Mouse (Mus musculus) neural tube, embryonic 15.5 days (tissue): Measurements from ENCODE around the gene Sema7a. TPM values are rescaled to one million over a fixed set of nuclear protein-coding genes. Genes with fewer than 3 reads are reported as not detected.

Experiments used
- ATAC-seq: fragments of 200-750 bp; cut with Nextera tagmentation; 2 replicates; pipeline ENCODE4 v1.8.0; 2017; ENCODE audit warnings: mild to moderate bottlenecking, moderate TSS enrichment, moderate library complexity; ENCODE audit not compliant: low FRiP score
- H3K27ac ChIP-seq: fragments of 300-500 bp; sonication (generic); replicated peaks from 2 replicates; pipeline ENCODE4 v1.5.1; 2015; ENCODE audit warnings: mild to moderate bottlenecking, inconsistent platforms
- H3K27me3 ChIP-seq: fragments of 300-500 bp; sonication (generic); replicated peaks from 2 replicates; pipeline ENCODE4 v1.6.1; 2015; ENCODE audit warnings: inconsistent platforms
- H3K36me3 ChIP-seq: fragments of 300-500 bp; sonication (generic); 2 replicates; pipeline ENCODE4 v1.6.1; 2015; ENCODE audit warnings: inconsistent platforms
- H3K4me1 ChIP-seq: fragments of 300-500 bp; sonication (generic); 2 replicates; pipeline ENCODE4 v1.6.1; 2015; ENCODE audit warnings: inconsistent platforms
- H3K4me2 ChIP-seq: fragments of 300-500 bp; sonication (generic); 2 replicates; pipeline ENCODE4 v1.6.1; 2015; ENCODE audit warnings: inconsistent platforms, mild to moderate bottlenecking, moderate library complexity
- H3K4me3 ChIP-seq: fragments of 300-500 bp; sonication (generic); replicated peaks from 2 replicates; pipeline ENCODE4 v1.5.1; 2015; ENCODE audit warnings: mild to moderate bottlenecking, inconsistent platforms
- H3K9ac ChIP-seq: fragments of 300-500 bp; sonication (generic); replicated peaks from 2 replicates; pipeline ENCODE4 v1.6.1; 2015; ENCODE audit warnings: mild to moderate bottlenecking, inconsistent platforms
- H3K9me3 ChIP-seq: fragments of 300-500 bp; sonication (generic); replicated peaks from 2 replicates; pipeline ENCODE4 v1.6.1; 2016; ENCODE audit warnings: inconsistent platforms
- WGBS: fragments of 180-500 bp; shearing (Covaris S2); methylation state at CpG from one replicate; pipeline ENCODE4 v1.1.7; 2015; ENCODE audit warnings: mixed read lengths; 5-methylcytosine and 5-hydroxymethylcytosine counted together
- polyA plus RNA-seq: library from polyadenylated mRNA; unstranded; fragments of >200 nt; fragmentation: Nextera tagmentation; extraction: Ambion mirVana; gene quantifications from 2 replicates; pipeline ENCODE4 v1.2.1, GENCODE M21; 2015

Gene Sema7a
- polyA plus RNA-seq, 1 experiment from 2014 or later = 2.9 TPM

DNA sequence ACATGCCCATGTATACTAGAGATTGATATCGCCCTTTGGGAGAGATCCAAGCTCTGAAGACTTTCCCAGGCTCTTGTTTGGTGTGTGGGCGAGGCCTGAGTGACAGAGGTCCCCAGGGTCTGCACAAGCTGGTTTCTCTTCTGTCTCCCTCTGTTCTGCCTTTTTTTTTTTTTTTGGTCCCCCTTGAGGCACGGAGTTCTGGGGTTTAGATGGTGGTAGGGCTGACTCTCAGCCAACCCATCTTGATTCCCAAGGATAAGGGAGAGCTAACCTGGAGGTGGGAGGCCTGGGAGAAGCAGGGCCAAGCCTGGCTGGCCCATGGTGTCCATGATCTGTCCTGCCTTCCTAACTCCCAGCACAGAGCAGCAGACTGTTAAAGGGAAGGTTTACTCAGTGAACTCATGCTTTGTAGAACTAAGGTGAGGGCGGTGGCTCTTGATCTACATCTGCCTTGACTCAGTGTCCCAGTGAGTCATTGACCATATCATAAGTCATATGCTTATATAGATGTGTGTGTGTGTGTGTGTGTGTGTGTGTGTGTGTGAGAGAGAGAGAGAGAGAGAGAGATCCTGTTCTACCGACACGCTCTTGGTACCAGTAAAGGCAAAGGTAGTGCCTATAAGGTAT is 33.6 kb downstream of the Sema7a start:
- WGBS = 84% methylated on average over 6 of the region's 6 CpGs
- H3K4me3 ChIP-seq = no peak overlapping the region

DNA sequence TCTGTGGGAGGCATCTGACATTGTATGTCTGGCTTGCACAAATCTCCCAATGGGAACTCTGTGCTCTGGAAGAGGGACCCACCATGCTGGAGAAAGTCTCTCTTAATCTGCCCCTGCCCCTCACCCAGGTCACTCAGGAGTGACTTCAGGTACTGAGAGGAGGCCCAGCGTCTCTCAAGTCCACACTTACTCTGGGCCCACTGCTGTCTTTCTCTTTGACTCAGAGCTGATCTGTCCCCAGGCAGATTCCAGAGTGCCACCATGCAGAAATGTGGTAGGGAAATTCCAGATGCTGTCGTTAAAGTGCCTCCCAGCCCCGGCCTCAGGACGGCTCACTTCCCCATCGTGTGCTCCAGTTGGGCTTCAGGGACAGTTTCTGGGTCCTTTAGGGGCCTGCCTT is 34.3 kb downstream of the Sema7a start:
- H3K36me3 ChIP-seq = no peaks in the 10 kb centered on the region
- 67% methylated on average over 5 of the region's 5 CpGs for WGBS
- no peak overlapping the region for H3K4me2 ChIP-seq
- H3K9ac ChIP-seq = no peak overlapping the region
- no peaks in the 10 kb centered on the region for H3K27me3 ChIP-seq
- 0 out of 2 replicates have a peak, but pooled peaks cover 2% of the 10 kb centered on the region for H3K4me1 ChIP-seq
- H3K27ac ChIP-seq = no peak overlapping the region
- H3K9me3 ChIP-seq = no peaks in the 10 kb centered on the region
- ATAC-seq = no peak
- H3K4me3 ChIP-seq = no peak overlapping the region

More for the DNA sequence above, 33.6 kb downstream of the Sema7a start:
- H3K36me3 ChIP-seq = no peaks in the 10 kb centered on the region
- ATAC-seq = no peak
- no peak overlapping the region for H3K27ac ChIP-seq
- H3K9ac ChIP-seq = no peak overlapping the region
- H3K27me3 ChIP-seq = no peaks in the 10 kb centered on the region
- 0 out of 2 replicates have a peak, but pooled peaks cover 2% of the 10 kb centered on the region for H3K4me1 ChIP-seq
- no peaks in the 10 kb centered on the region for H3K9me3 ChIP-seq
- no peak overlapping the region for H3K4me2 ChIP-seq

DNA sequence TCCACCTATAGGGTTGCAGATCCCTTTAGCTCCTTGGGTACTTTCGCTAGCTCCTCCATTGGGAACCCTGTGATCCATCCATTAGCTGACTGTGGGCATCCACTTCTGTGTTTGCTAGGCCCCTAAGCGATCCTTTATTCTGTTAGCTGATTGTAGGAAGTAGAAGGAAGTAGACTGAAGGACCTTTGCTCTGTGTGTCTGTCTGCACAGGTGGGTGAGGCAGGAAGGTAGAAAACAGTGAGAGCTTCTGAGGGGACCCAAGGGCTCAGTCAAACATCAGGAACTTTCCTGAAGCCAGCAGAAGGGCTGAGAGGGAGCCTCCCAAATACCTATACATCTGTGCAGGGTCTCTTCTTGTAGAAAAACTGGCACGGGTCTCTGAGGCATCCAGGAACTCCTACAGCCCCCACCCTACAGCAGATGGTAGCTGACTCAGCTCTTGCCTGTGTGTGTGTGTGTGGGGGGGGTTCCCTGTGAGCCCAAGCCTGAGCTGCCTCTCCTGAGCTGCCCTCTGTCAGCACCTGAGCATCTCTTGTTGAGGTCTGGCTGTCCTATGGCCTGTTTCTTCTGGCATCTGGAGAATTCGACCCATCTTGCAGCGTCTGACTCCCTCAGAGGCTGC is 35.4 kb downstream of the Sema7a start:
- Histone ChIP-seq H3K4me2 (no peak overlapping the region), H3K9me3 (no peaks in the 10 kb centered on the region), H3K4me1 (0 out of 2 replicates have a peak, but pooled peaks cover 2% of the 10 kb centered on the region), H3K27ac (no peak overlapping the region), H3K27me3 (no peaks in the 10 kb centered on the region), H3K36me3 (no peaks in the 10 kb centered on the region), H3K9ac (no peak overlapping the region), H3K4me3 (no peak overlapping the region)
- 85% methylated on average over 5 of the region's 5 CpGs for WGBS
- ATAC-seq = no peak

DNA sequence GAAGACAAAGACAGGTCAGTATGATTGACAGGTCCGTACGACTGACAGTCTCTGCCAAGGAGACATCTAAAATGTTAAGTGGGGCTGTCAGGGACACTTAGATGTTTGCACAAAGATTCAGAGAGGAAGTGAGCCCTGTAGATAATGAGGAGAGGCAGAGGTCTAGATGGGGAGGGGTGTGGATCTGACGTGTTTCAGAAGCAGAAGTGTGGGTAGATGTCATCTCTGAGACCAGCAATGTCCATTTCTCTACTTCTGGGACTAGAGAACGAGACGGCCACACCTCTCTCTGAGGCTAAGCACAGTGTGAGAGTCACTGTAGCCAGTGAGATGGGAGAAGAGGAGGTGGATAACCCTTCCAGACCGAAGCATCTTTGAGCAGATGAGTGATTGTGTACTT is 38.1 kb downstream of the Sema7a start:
- Histone ChIP-seq H3K4me2 (no peak overlapping the region), H3K36me3 (no peaks in the 10 kb centered on the region), H3K27me3 (no peaks in the 10 kb centered on the region), H3K4me1 (no peaks in the 10 kb centered on the region), H3K4me3 (no peak overlapping the region), H3K9me3 (no peaks in the 10 kb centered on the region), H3K9ac (no peak overlapping the region), H3K27ac (no peak overlapping the region)
- ATAC-seq = no peak
- 87% methylated on average over 6 of the region's 6 CpGs for WGBS

DNA sequence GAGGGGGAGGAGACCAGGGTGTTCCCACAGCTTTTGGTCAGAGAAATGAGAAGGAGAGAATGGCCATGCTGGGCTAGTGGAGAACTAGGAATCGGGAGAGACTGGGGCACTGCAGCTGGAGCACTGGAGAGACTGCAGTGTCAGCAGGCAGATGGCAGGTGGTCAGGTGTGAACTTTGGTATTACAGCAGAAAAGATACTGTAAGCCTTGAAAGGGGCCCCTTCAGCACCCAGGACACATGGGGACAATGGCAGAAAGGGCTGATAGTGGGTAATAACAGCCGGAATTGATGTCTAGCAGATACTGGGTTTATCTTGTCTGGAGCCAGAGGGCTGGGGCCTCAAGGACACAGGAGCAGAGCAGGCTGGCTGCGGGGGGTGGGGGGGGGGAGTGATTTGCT is 38.9 kb downstream of the Sema7a start:
- 59% methylated on average over 3 of the region's 3 CpGs for WGBS
- no peaks in the 10 kb centered on the region for H3K9me3 ChIP-seq
- no peak for ATAC-seq
- no peaks in the 10 kb centered on the region for H3K27me3 ChIP-seq
- no peak overlapping the region for H3K9ac ChIP-seq
- no peak overlapping the region for H3K4me2 ChIP-seq
- H3K27ac ChIP-seq = no peak overlapping the region
- no peaks in the 10 kb centered on the region for H3K4me1 ChIP-seq
- no peak overlapping the region for H3K4me3 ChIP-seq
- H3K36me3 ChIP-seq = no peaks in the 10 kb centered on the region

DNA sequence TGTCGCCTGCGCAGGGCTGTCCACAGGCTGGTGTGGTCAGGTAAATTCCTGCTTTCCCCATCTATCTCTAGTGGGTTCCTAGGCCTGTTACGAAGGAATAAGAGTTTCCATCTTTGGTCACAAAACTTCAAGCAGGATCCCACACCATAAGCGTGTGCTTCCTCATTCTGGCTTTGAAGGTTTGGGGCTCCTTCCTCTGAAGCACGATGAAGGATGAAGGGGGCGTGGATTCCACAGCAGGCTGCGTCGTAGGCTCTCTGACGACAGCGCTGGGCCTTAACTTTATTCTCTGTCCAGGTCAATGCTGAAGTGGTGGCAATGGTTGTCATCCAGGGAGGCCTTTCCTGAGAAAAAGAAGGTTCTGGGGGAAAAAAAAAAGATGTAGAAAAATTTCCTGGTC is 40.7 kb downstream of the Sema7a start:
- Histone ChIP-seq H3K27ac (no peak overlapping the region), H3K9ac (no peak overlapping the region), H3K4me2 (no peak overlapping the region), H3K4me3 (no peak overlapping the region), H3K4me1 (no peaks in the 10 kb centered on the region), H3K27me3 (no peaks in the 10 kb centered on the region), H3K36me3 (no peaks in the 10 kb centered on the region), H3K9me3 (no peaks in the 10 kb centered on the region)
- WGBS = 81% methylated on average over 10 of the region's 10 CpGs
- no peak for ATAC-seq

DNA sequence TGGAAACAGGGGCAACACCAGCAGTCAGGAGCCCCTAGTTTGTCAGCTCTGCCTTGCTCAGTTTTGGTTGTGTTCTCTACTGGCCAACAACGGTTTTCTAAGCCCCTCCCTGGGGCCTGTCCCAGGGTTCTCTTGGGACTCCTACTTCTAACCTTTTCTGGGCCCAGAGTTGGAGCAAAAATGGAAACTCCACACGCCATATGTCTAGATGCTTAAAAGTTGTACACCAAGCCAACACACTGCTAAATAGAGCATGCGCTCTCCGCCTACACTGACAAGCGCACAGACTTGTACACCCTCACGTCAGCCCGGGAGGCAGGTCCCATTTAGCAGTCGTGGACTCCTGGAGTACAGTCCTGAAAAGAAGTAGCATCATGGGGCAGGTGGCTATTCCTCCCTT is 45.4 kb downstream of the Sema7a start:
- no peaks in the 10 kb centered on the region for H3K36me3 ChIP-seq
- H3K27ac ChIP-seq = no peak overlapping the region
- H3K4me3 ChIP-seq = no peak overlapping the region
- no peak for ATAC-seq
- no peak overlapping the region for H3K4me2 ChIP-seq
- no peak overlapping the region for H3K9ac ChIP-seq
- no peaks in the 10 kb centered on the region for H3K27me3 ChIP-seq
- no peaks in the 10 kb centered on the region for H3K4me1 ChIP-seq
- no peaks in the 10 kb centered on the region for H3K9me3 ChIP-seq
- WGBS = 91% methylated on average over 8 of the region's 8 CpGs

DNA sequence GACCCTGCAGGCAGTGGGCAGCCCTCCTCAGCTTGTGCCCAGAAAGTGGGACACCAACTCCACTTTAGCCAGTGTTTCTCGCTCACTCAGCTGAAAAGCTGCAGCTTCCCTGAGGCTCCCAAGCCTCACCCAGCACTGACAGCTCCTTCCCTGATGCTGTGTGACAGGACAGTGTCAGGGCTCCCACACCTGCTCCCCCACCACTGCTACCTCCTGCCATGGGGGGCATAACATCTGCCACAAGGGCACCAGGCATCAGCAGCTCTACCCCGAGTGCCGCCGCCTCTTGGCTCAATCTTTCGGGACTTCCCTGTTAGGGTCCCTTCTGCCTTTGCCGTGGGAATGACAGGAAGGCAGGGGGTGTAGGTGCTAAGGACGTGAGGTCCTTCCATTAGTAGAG is 46.4 kb downstream of the Sema7a start:
- no peaks in the 10 kb centered on the region for H3K9me3 ChIP-seq
- no peak overlapping the region for H3K4me2 ChIP-seq
- no peak overlapping the region for H3K9ac ChIP-seq
- WGBS = 79% methylated on average over 7 of the region's 7 CpGs
- ATAC-seq = no peak
- H3K27ac ChIP-seq = no peak overlapping the region
- H3K36me3 ChIP-seq = no peaks in the 10 kb centered on the region
- H3K27me3 ChIP-seq = no peaks in the 10 kb centered on the region
- H3K4me3 ChIP-seq = no peak overlapping the region
- no peaks in the 10 kb centered on the region for H3K4me1 ChIP-seq

DNA sequence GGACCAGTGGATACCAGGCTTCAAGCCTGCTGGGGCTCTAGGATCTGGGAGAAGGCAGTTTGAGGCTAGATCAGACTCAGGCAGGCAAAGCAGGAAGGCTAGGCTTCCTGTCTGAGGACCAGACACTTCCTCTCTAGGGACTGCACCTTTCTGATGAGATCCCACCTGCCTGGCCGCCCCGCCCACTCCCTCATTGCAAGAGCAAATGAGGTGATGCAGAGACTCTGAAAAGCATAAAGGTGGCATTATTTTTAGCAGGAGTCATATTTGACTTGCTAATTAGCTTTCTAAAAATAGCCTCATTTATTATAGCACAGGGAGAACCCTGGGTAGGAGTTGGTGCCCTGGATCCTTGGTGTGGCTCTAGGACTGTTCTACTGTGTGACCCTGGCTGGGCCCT is 48.2 kb downstream of the Sema7a start:
- ATAC-seq = no peak
- WGBS = 89% methylated on average over 2 of the region's 2 CpGs
- Histone ChIP-seq H3K4me1 (0 out of 2 replicates have a peak, but pooled peaks cover 3% of the 10 kb centered on the region), H3K36me3 (no peaks in the 10 kb centered on the region), H3K9ac (no peak overlapping the region), H3K4me3 (no peak overlapping the region), H3K4me2 (no peak overlapping the region), H3K27ac (no peak overlapping the region), H3K27me3 (no peaks in the 10 kb centered on the region), H3K9me3 (no peaks in the 10 kb centered on the region)

DNA sequence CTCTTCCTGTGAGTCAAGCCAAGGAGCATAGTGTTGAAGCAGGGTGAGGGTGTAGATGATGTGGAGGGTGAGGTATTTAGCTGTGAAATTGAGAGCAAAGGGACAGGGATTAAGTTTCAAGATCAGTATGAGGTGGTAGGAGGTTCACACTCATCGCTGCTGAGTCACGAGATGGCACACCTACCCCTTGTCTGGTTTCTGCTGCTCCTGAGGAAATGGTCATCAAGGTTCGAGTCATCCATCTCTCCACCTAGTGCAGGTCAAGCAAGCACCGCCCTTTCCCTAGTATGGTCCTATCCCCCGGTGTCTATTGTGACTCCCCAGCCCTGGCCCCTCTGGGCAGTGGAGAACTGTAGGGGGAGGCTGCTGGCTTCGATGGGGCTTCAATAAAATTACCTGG is 49.4 kb downstream of the Sema7a start:
- Histone ChIP-seq H3K27me3 (no peaks in the 10 kb centered on the region), H3K4me2 (no peak overlapping the region), H3K9ac (no peak overlapping the region), H3K4me1 (0 out of 2 replicates have a peak, but pooled peaks cover 3% of the 10 kb centered on the region), H3K9me3 (no peaks in the 10 kb centered on the region), H3K4me3 (no peak overlapping the region), H3K36me3 (no peaks in the 10 kb centered on the region), H3K27ac (no peak overlapping the region)
- no peak for ATAC-seq
- WGBS = 85% methylated on average over 6 of the region's 6 CpGs

DNA sequence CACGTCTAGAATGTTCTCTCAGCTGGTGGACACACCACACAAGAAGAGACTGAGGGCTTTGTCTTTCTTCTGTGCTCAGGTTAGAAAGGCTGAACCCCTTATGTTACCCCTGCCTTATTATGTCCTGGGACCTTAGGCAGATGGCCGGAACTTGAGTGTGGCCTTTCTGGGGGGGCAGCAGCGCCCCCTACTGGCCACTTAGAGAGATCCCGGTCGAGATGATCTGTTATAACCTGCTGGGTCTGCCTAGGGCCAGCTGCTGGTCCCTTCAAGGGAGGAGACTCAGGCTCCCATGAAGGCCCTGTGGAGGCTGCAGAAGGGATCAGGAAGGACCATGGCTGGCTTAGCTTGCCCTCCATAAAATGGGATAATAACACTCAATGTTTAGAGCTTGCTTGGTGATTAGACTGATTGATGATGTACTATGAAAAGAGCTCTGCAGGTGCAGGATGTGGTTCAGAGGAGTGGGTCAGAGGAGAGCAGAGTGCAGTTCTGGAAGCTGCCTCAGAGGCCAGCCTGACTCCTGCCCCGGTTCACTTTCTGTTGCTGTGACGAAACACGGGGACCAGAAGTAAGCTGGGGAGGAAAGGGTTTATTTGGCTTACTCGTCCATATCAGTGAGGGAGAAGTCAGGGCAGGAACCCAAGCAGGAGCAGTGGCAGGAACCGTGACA is 50.7 kb downstream of the Sema7a start:
- no peak overlapping the region for H3K4me2 ChIP-seq
- no peak for ATAC-seq
- no peak overlapping the region for H3K9ac ChIP-seq

DNA sequence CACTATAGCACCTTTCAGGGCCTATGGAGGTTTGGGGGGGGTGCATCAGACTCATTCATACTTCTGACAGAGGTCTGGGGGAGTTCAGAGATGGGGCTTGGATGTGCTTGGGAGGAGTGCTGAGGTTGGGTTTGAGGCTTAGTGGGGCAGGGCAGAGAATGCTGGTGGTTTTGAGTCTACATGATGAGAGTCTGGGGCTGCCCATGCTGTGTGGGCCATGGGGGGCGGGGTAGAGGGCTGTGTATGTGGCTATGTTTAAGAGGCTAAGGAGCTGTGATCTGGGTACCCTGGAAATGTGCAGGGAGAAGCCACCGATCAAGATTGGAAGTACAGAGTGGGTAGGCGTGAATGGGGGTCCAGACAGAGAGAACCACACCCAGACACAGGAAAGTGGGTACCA is 52.1 kb downstream of the Sema7a start:
- no peaks in the 10 kb centered on the region for H3K36me3 ChIP-seq
- no peak overlapping the region for H3K4me3 ChIP-seq
- 0 out of 2 replicates have a peak, but pooled peaks cover 3% of the 10 kb centered on the region for H3K4me1 ChIP-seq
- peaks cover 11% of the 10 kb centered on the region for H3K27me3 ChIP-seq
- no peak overlapping the region for H3K27ac ChIP-seq
- H3K9ac ChIP-seq = no peak overlapping the region
- 98% methylated on average over 3 of the region's 3 CpGs for WGBS
- ATAC-seq = no peak
- H3K9me3 ChIP-seq = no peaks in the 10 kb centered on the region
- no peak overlapping the region for H3K4me2 ChIP-seq

More for the DNA sequence above, 50.7 kb downstream of the Sema7a start:
- 0 out of 2 replicates have a peak, but pooled peaks cover 3% of the 10 kb centered on the region for H3K4me1 ChIP-seq
- H3K27ac ChIP-seq = no peak overlapping the region
- no peaks in the 10 kb centered on the region for H3K36me3 ChIP-seq
- 33% methylated on average over 10 of the region's 10 CpGs for WGBS
- H3K9me3 ChIP-seq = no peaks in the 10 kb centered on the region
- no peak overlapping the region for H3K4me3 ChIP-seq
- H3K27me3 ChIP-seq = no peaks in the 10 kb centered on the region
